Mouse (Mus musculus) forebrain, embryonic 15.5 days (tissue): ENCODE results near the gene Txlna. TPM values are rescaled to one million over a fixed set of nuclear protein-coding genes. Genes with fewer than 3 reads are reported as not detected.

Source experiments
- ATAC-seq: fragments of 200-750 bp; cut with Nextera tagmentation; replicated peaks from 2 replicates; pipeline ENCODE4 v1.8.0; 2017; ENCODE audit warnings: mild to moderate bottlenecking, moderate TSS enrichment, moderate library complexity
- H3K27ac ChIP-seq: fragments of 300-500 bp; sonication (generic); replicated peaks from 2 replicates; pipeline ENCODE4 v1.5.1; 2015; ENCODE audit warnings: mild to moderate bottlenecking, inconsistent platforms
- H3K27me3 ChIP-seq: fragments of 300-500 bp; sonication (generic); 2 replicates; pipeline ENCODE4 v1.6.1; 2015; ENCODE audit warnings: inconsistent platforms
- H3K36me3 ChIP-seq: fragments of 300-500 bp; sonication (generic); 2 replicates; pipeline ENCODE4 v1.6.1; 2015; ENCODE audit warnings: mild to moderate bottlenecking, inconsistent platforms
- H3K4me1 ChIP-seq: fragments of 300-500 bp; sonication (generic); 2 replicates; pipeline ENCODE4 v1.6.1; 2015; ENCODE audit warnings: inconsistent platforms
- H3K4me2 ChIP-seq: fragments of 300-500 bp; sonication (generic); replicated peaks from 2 replicates; pipeline ENCODE4 v1.6.1; 2015; ENCODE audit warnings: mild to moderate bottlenecking, inconsistent platforms
- H3K4me3 ChIP-seq: fragments of 300-500 bp; sonication (generic); 2 replicates; pipeline ENCODE4 v1.5.1; 2015; ENCODE audit warnings: mild to moderate bottlenecking, inconsistent platforms
- H3K9ac ChIP-seq: fragments of 300-500 bp; sonication (generic); replicated peaks from 2 replicates; pipeline ENCODE4 v1.6.1; 2015; ENCODE audit warnings: mild to moderate bottlenecking, inconsistent platforms
- H3K9me3 ChIP-seq: fragments of 300-500 bp; sonication (generic); 2 replicates; pipeline ENCODE4 v1.6.1; 2016; ENCODE audit warnings: inconsistent platforms
- WGBS: fragments of 180-500 bp; shearing (Covaris S2); methylation state at CpG from one replicate; pipeline ENCODE4 v1.1.7; 2015; ENCODE audit warnings: mixed read lengths; 5-methylcytosine and 5-hydroxymethylcytosine counted together
- microRNA-seq: library from miRNA; unstranded; fragments of <30 nt; microRNA quantifications from one replicate; pipeline ENCODE4, GENCODE M21; 2016
- polyA plus RNA-seq: library from polyadenylated mRNA; unstranded; fragments of >200 nt; fragmentation: Nextera tagmentation; extraction: Ambion mirVana; gene quantifications from 2 replicates; pipeline ENCODE4 v1.2.1, GENCODE M21; 2015

Txlna gene
- polyA plus RNA-seq, 1 experiment from 2014 or later = 68.3 TPM

GRCm38 (mm10) chr4:129582251-129582650 lies 58.6 kb downstream of the Txlna start:
- no peaks in the 10 kb centered on the region for H3K36me3 ChIP-seq
- peaks cover 10% of the 10 kb centered on the region for H3K4me1 ChIP-seq
- no peaks in the 10 kb centered on the region for H3K9me3 ChIP-seq
- no peak overlapping the region for H3K9ac ChIP-seq
- no peak for ATAC-seq
- no peak overlapping the region for H3K27ac ChIP-seq
- H3K4me2 ChIP-seq = no peak overlapping the region
- 0 out of 2 replicates have a peak, but pooled peaks cover 2% of the 10 kb centered on the region for H3K27me3 ChIP-seq
- no peak overlapping the region for H3K4me3 ChIP-seq
- WGBS = 79% methylated on average over 1 of the region's 1 CpGs

- no peak overlapping the region for H3K4me3 ChIP-seq
- no peak overlapping the region for H3K27ac ChIP-seq
- no peak for ATAC-seq
- WGBS = 72% methylated on average over 7 of the region's 7 CpGs
- no peaks in the 10 kb centered on the region for H3K36me3 ChIP-seq
- H3K9ac ChIP-seq = no peak overlapping the region
- no peak overlapping the region for H3K4me2 ChIP-seq
- no peaks in the 10 kb centered on the region for H3K9me3 ChIP-seq
- peaks cover 14% of the 10 kb centered on the region for H3K4me1 ChIP-seq
- H3K27me3 ChIP-seq = 0 out of 2 replicates have a peak, but pooled peaks cover 2% of the 10 kb centered on the region
Observed at GRCm38 (mm10) chr4:129580347-129580746, 60.5 kb downstream of the Txlna start.

DNA sequence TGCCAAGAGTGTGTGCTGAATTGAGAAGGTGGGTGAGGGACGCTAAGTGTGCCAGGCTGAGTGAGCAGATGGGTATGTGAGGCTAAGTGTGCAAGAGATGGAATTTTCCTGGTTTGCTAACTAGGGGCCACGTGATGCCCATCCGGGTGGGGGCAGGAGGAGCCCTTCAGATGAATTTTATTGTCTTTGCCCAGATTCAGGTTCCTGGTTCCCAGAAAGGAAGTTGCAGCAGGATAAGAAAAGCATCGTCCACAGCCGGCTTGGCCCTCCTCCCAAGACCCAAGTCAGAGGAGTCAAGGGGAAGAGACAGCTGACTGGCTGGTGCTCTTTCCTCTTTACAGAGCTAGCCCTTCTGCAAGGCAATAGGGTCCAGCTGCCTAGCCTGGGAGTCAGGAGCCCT lies 62.4 kb downstream of the Txlna start, which contains the start of gene Fam167b:
TSS of gene Fam167b (minus strand) at position 84 of the 400 bp plus-strand sequence.
- 95% methylated on average over 5 of the region's 5 CpGs for WGBS
- no peak within 1 kb of the TSS for H3K4me2 ChIP-seq
- no peak within 1 kb of the TSS for H3K9ac ChIP-seq
- H3K4me1 ChIP-seq = peaks cover 5% of the 10 kb centered on the region; the same call in 1 of the 2 replicates
- no peaks in the 10 kb centered on the region for H3K36me3 ChIP-seq
- no peaks in the 10 kb centered on the region for H3K27me3 ChIP-seq
- H3K9me3 ChIP-seq = no peaks in the 10 kb centered on the region
- no peak for ATAC-seq
- no peak within 1 kb of the TSS for H3K27ac ChIP-seq
- no peak within 1 kb of the TSS for H3K4me3 ChIP-seq

GRCm38 (mm10) chr4:129577688-129578087 lies 63.2 kb downstream of the Txlna start:
- no peak overlapping the region for H3K4me3 ChIP-seq
- H3K27ac ChIP-seq = no peak overlapping the region
- no peaks in the 10 kb centered on the region for H3K36me3 ChIP-seq
- 81% methylated on average over 7 of the region's 7 CpGs for WGBS
- H3K9me3 ChIP-seq = no peaks in the 10 kb centered on the region
- peaks cover 5% of the 10 kb centered on the region; the same call in 1 of the 2 replicates for H3K4me1 ChIP-seq
- no peak overlapping the region for H3K4me2 ChIP-seq
- H3K9ac ChIP-seq = no peak overlapping the region
- no peaks in the 10 kb centered on the region for H3K27me3 ChIP-seq
- no peak for ATAC-seq

- H3K27me3 ChIP-seq = no peaks in the 10 kb centered on the region
- no peak for ATAC-seq
- H3K4me1 ChIP-seq = peaks cover 5% of the 10 kb centered on the region; the same call in 1 of the 2 replicates
- H3K9ac ChIP-seq = no peak overlapping the region
- no peaks in the 10 kb centered on the region for H3K9me3 ChIP-seq
- WGBS = 30% methylated on average over 21 of the region's 21 CpGs
- no peak overlapping the region for H3K27ac ChIP-seq
- H3K4me2 ChIP-seq = no peak overlapping the region; the same call in 1 of the 2 replicates
- no peaks in the 10 kb centered on the region for H3K36me3 ChIP-seq
- no peak overlapping the region for H3K4me3 ChIP-seq
Observed at GRCm38 (mm10) chr4:129576863-129577491, 63.9 kb downstream of the Txlna start.

Small RNA genes within 50 kb of the gene (microRNA-seq; reads per million reads assigned to microRNA genes)
- 2.2 reads per million, percentile 1 among the genes with 10 or more reads in this experiment for gene Mir7016

Other genes starting within 250 kb of the Txlna start
- gene Zbtb8b, start 200.2 kb downstream of the Txlna start, polyA plus RNA-seq = 7.3 and 7.5 TPM in 2 replicates
- gene Bsdc1, start 179.5 kb downstream of the Txlna start, polyA plus RNA-seq = 41.6 and 42.7 TPM in 2 replicates
- gene Tssk3, start 150.0 kb downstream of the Txlna start, polyA plus RNA-seq = 0.34 TPM in 1 of 2 replicates, not detected in the other
- 0.61 TPM in 1 of 2 replicates, not detected in the other for gene Fam229a, start 149.9 kb downstream of the Txlna start, polyA plus RNA-seq
- gene Marcksl1, start 127.5 kb downstream of the Txlna start, polyA plus RNA-seq = 2,102 and 2,181 TPM in 2 replicates
- 119 and 130 TPM in 2 replicates for gene Hdac1, start 98.4 kb downstream of the Txlna start, polyA plus RNA-seq
- 7.6 and 9.2 TPM in 2 replicates for gene Lck, start 67.4 kb downstream of the Txlna start, polyA plus RNA-seq
- 0.25 and 0.41 TPM in 2 replicates for gene Fam167b, start 62.5 kb downstream of the Txlna start, polyA plus RNA-seq
- gene Eif3i, start 40.4 kb downstream of the Txlna start, polyA plus RNA-seq = 223 and 225 TPM in 2 replicates
- 160 and 165 TPM in 2 replicates for gene Tmem234, start 40.4 kb downstream of the Txlna start, polyA plus RNA-seq
- 3.5 and 3.7 TPM in 2 replicates for gene Dcdc2b, start 26.8 kb downstream of the Txlna start, polyA plus RNA-seq
- gene Iqcc, start 22.0 kb downstream of the Txlna start, polyA plus RNA-seq = 31.4 and 32.5 TPM in 2 replicates
- gene Ccdc28b, start 17.1 kb downstream of the Txlna start, polyA plus RNA-seq = 119 and 124 TPM in 2 replicates
- 14.7 and 17.5 TPM in 2 replicates for gene Kpna6, start 31.7 kb upstream of the Txlna start, polyA plus RNA-seq
- gene Tmem39b, start 55.8 kb upstream of the Txlna start, polyA plus RNA-seq = 19.4 and 19.6 TPM in 2 replicates
- 175 and 187 TPM in 2 replicates for gene Khdrbs1, start 101.2 kb upstream of the Txlna start, polyA plus RNA-seq
- gene Ptp4a2, start 170.2 kb upstream of the Txlna start, polyA plus RNA-seq = 315 and 320 TPM in 2 replicates